Mouse (Mus musculus) liver, adult 2 months (tissue): ENCODE results near the gene Tmem211.

Source experiments
- CTCF ChIP-seq: fragments of 200-500 bp; IDR thresholded peaks from 2 replicates; pipeline ENCODE4 v1.5.1; 2011; ENCODE audit warnings: low read depth, low read length, control low read depth
- POLR2A ChIP-seq: fragments of 200-500 bp; IDR thresholded peaks from 2 replicates; pipeline ENCODE4 v1.6.1; 2011; ENCODE audit warnings: low read length, control low read depth; ENCODE audit not compliant: insufficient read depth; ENCODE audit errors: extremely low read depth

DNA sequence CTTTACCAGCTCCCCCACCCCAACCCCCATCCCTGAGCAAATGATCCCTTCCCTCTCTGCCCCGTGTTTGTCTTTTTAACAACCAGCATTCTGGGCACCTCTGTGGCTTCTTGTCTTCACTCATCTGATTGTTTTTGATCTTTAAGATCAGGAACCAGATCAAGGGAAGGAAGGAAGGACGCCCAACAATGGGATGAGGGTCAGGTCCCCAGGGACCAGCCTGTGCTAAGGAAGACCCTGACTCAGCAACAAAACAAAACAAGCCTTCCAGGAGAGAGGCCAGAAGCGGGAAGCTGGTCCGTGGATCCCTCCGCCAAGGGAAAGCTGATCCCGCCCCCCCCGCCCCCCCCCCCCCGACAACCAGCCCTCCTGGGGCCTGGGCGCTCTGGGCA lies 47.3 kb upstream of the Tmem211 start:
- TF ChIP-seq CTCF (no peak), POLR2A (no peak)
